Mouse (Mus musculus): Measurements from ENCODE around the gene Lrrn1. TPM values are rescaled to one million over a fixed set of nuclear protein-coding genes. Genes with fewer than 3 reads are reported as not detected.

Lrrn1 gene
- total RNA-seq, 2 experiments from 2014 or later, result 55.0 to 57.7 TPM

DNA sequence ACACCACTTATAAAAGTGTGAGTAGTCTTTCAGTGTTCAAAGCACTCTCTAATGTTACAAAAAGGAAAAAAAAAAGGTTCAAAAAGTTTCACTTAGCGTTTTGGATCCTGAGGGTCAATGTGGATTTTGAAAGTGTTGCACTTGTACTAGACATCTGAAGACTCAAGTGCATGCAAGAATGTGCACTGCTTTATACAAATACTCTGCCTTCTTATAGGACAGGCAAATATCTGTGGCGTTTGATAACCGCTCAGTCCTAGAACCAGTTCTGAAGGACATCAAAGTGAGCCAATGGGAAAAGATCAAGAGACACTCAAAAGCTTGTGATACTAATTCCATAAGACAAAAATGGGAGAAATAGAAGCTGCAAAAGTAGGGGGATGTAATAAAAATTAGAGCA is 45.0 kb downstream of the Lrrn1 start:
- no peak for DNase-seq (ENCODE audit: low spot score in 2 of 2)
- intact Hi-C loops (cut with DNase I), result no loop called here

DNA sequence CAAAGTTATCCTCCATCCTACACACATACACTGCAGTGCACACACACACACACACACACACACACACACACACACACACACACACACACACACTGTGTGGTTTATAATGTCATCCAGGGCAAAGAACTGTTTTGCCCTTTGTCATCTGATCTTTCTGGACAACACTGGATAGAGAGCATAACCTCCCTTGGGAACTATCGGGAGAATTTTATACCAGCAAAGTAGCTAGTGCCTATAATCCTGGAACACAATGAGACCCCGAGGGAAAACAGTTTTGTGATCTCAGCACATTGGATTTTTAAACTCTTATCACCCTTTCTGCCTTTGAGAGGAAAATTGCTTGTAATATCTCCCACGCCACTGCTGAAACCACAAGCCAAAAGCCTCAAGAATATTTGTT is 45.8 kb downstream of the Lrrn1 start:
- no peak for DNase-seq (ENCODE audit: low spot score in 2 of 2)
- intact Hi-C loops (cut with DNase I), result no loop called here

DNA sequence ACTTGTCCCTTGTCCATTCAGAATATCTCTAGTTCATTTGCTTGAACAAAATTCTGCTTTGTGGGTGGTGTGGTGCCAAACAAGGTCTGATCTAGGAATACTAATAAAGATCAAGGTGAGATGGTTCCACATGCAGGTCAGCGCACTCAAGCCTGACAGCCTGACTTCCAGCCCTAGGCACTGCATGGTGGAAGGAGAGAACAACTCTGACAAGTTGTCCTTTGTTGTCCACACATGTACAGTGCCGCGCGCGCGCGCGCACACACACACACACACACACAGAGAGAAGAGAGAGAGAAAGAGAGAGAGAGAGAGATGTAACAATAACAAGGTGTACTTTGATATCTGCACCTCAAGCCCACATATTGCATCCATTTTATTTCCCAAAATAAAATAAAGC is 47.7 kb downstream of the Lrrn1 start:
- DNase-seq (ENCODE audit: low spot score in 2 of 2), result no peak
- intact Hi-C loops (cut with DNase I), result no loop called here

DNA sequence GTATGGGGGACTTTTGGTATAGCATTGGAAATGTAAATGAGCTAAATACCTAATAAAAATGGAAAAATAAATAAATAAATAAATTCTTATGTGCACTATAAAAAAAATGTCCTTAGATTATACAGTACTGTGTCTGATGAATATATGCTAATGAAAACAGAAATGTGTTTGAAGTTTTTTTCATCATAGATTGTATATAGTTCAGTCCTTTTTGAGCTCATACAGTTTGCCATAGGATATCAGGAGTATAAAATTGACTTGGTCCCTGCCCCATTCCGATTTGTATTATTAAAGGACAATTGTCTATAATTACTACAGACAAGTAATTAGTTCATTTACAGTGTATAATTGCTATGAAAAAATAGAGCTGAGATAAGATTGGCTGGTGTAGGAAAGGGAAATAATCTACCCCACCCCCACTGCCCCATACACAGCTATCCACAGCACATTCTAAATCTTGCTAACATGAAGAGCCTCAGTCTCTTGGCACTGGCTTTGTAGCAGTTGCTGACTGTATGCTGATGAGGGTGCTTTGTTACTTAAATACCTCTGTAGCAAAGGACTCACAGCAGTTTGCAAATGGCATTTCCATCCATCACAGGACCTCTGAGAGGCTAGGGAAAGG is 54.3 kb downstream of the Lrrn1 start:
- DNase-seq (ENCODE audit: low spot score in 2 of 2), result no peak
- intact Hi-C loops (cut with DNase I), result no loop called here

DNA sequence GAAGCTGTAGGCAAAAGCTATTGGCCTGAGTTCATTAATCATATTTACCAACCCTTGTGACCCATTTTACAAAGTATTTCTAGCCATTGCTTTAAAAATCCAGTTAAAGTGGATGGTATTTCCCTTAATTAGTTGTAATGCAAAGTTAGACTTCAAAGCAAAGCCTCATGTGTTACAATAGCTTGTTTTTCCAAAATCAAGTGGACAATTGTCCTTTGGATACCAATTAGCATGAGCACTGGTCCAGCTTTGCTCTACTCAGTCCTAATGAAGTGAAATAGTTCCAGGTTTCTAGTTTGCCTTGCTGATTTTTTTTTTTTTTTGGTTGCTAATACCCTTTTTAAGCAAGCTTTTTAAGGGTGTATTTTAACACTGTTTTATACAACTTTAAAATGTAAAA is 75.6 kb downstream of the Lrrn1 start:
- no peak for DNase-seq (ENCODE audit: low spot score in 2 of 2)
- intact Hi-C loops (cut with DNase I), result no loop called here

DNA sequence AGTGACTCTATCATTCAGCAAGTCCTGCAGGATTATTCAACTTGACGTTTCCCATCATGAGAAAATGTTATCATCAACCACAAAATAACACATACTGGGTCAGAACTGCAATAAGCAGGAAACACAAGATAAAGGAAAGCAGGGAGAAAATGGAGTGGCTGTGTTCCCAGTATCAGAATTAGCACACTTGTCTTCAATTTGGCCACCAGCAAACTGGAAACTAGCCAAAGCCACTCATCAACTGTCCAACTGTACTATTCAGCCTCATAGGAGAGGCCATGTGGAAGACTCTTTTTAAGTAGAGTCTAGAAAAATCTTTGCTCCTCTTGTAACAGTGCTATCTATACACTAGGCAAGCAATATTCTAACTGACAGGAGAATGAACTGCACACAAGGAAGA is 84.7 kb downstream of the Lrrn1 start:
- no peak for DNase-seq (ENCODE audit: low spot score in 2 of 2)
- intact Hi-C loops (cut with DNase I), result no loop called here
